Mouse (Mus musculus): Measurements from ENCODE around the gene Ccdc8.
A peak's percentile ranks its signal among the peaks of the same experiment; 100 is the strongest.

Gene Ccdc8

DNA sequence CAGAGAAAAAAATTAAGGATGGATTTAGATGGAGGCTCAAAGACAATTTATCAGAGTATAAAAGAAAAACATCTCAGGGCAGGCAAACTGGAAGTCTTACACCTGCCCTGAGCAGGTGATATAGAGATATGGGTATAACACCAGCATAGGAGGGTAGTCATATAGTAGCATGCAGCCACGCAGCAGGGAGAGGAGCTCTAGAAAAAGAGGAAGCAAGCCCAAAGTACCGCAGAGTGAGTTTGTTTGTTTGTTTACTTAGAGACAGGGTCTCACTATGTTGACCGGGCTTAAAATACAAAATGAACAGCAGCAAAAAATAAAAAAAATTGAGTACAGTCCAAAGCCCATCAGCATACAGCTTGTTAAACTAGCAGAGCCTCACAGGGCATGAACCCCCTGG, 21.3 kb upstream of the Ccdc8 start:
- ATAC-seq (ENCODE audit: insufficient number of reproducible peaks, low FRiP score, low TSS enrichment), result no peak

DNA sequence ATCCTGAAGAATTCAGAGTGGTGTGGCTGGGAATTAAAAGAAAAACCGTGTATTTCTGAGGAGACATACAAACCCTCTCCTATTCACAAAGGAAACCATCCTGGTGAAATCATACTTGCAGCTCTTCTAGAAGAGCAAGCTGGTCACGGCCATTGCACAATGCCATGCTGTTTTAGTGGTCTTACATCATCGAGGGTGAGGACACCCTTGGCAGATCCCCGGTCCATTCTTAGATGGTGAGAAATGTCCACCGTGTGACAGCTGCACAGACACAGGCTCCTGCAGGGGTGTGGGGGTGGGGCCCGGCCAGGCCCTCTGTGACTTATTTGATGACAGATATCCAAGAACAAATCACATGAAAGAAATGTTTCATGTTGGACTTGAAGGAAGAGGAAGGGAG, 18.5 kb upstream of the Ccdc8 start:
- no peak for ATAC-seq (ENCODE audit: insufficient number of reproducible peaks, low FRiP score, low TSS enrichment)

DNA sequence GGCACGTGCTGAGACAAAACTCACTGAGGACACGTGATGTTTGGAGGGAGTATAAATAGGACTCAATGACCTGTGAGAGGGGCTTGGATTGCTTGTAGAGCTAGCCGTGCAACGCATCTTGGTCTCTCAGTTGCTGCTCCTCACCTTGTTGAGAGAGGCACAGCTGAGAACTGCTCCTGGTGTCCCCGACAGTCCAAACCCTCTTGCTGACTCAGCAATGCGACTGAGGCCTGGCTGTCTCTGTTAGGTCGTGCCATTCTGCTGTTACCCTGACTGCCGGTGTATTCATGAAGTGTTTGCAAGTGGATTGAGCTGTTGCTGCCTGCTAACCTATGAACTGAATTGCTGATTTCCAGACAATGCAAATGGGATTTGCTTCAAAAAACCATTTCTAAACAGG, 16.2 kb upstream of the Ccdc8 start:
- ATAC-seq (ENCODE audit: insufficient number of reproducible peaks, low FRiP score, low TSS enrichment), result no peak

DNA sequence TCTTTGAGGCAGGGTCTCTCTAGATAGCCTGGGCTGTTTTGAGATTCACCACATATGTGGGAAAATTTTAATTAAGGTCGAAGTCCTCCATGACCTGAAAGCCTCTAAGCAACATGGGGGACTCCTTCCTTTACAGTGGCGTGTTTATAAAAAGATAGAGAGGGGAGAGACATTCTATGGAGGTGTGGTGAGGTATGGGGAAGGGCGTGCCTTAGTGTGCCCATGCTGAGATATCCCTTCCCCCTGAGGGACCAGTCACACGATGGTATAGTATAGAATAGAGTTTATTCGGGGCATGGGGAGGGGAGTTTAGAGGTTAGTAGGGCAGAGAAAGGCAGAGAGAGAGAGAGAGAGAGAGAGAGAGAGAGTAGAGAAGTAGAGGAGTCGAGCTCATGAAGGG, 14.3 kb upstream of the Ccdc8 start:
- ATAC-seq (ENCODE audit: insufficient number of reproducible peaks, low FRiP score, low TSS enrichment), result no peak

DNA sequence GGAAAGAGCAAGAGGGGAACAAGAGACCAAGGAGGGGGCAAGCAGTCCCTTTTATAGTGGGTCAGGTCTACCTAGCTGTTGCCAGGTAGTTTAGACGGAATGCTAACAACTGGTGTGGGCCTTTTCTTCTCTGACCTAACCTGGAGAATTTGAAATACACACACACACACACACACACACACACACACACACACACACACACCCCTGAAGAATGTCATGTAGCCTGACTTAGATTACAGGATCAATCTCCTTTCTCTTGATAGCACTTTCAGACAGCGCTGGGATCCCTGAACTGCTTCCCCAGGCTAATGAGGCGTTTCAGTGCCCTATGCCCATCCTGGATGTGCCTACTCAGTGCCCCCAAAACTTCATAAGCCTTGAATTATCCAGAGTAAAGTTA, 13.9 kb upstream of the Ccdc8 start:
- no peak for ATAC-seq (ENCODE audit: insufficient number of reproducible peaks, low FRiP score, low TSS enrichment)

DNA sequence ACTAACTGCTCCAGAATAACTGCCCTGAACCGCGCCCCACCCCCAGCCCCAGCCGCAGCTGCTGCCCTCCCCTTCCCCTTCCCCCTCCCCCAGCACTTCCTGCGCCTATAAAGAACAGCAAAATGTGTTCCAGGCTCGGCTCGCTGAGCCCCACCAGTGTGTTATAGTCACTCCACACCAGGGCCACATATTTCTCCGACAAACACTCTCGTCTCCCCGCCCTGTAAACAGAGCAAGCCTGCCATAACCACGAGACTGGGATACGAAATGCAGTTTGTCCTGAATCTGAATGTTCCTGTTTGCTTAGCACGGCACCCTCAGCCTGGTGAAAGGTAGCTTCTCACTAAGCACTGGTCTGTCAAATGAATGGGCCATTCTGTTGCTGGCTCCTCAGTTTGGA, 12.2 kb upstream of the Ccdc8 start:
- no peak for ATAC-seq (ENCODE audit: insufficient number of reproducible peaks, low FRiP score, low TSS enrichment)

DNA sequence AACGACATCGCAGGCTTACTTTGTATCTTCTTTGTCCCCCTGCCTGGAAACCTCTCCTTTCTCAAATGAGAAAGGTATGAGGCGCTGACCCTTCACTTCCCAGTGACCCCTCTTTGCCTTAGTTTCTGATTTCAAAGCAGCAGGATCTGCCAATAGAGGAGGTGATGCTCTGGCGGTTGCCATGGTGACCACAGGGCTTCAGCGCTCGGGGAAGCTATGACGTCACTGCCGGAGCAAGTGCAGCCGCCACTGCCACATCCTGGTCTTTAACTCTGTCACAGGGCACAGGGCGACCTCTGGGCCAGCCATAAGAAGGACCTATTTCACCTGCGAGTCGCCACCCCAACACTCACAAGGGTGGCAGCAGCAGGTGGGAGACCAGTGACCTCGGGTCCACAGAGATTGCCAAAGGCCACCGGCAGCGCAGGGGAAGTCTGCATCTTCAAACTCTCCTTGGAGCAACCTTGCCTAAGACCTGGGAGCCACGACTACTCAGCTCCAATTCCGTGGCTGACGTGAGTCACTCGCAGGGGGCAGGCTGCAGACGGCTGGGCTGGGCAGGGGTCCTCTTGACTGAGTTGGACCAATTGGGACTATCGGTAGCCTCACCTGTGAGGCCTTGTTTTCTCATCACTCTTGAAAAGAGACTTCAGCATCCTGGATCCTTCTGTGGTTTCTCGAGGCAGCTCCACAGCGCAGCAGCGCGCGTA, 9.5 kb upstream of the Ccdc8 start, which contains the start of gene Gm42372:
TSS of gene Gm42372 (plus strand) at position 228 of the 710 bp plus-strand sequence.
- peak; percentile 82 for ATAC-seq (ENCODE audit: insufficient number of reproducible peaks, low FRiP score, low TSS enrichment)

DNA sequence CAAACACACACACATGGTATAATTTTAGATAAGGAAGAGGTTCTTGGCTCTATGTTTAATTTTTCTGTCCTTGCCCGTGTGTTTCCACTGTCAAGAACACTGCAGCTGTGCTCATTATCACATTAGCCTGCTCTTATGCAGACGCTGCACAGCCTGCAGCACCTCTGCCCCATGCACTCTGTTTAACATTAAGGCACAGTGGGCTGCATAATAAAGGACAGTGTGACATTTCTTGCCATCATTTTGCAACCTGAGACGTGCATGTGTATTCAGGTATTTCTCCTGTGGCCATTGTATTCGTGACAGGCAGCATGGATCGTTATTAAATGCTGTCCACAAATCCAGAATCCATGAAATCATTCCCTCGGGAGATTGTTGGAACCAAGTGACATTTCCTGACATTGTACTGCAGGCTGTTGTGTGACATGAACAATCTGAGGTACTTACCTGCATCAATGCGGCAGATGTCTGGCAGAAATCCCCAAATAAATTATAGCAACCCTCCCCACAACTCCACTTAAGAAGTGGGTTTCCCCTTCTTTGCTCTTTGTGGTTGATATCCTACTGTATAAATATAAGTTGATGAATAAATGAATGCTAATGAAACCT, 4.9 kb upstream of the Ccdc8 start:
- ATAC-seq (ENCODE audit: insufficient number of reproducible peaks, low FRiP score, low TSS enrichment), result no peak

DNA sequence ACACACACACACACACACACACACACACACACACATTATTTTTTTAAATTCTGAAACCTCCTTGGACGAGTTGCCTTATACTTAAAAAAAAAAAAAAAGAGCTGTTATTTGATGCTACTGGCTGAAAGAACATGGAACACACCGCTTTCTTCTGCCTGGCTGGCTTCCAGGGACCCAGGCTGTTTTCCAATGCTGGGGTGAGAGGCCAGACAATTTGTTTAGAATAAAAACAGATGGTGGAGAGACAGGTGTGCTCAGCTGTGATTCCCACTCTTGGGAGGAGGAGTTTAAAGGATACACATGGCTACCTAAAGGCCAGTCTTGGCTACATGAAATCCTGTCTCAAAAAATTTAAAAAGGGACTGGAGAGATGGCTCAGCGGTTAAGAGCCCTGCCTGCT, 4.1 kb upstream of the Ccdc8 start:
- ATAC-seq (ENCODE audit: insufficient number of reproducible peaks, low FRiP score, low TSS enrichment), result no peak

GRCm38 (mm10) chr7:16990006-16990744, 2.3 kb upstream of the Ccdc8 start:
- ATAC-seq (ENCODE audit: insufficient number of reproducible peaks, low FRiP score, low TSS enrichment), result no peak

DNA sequence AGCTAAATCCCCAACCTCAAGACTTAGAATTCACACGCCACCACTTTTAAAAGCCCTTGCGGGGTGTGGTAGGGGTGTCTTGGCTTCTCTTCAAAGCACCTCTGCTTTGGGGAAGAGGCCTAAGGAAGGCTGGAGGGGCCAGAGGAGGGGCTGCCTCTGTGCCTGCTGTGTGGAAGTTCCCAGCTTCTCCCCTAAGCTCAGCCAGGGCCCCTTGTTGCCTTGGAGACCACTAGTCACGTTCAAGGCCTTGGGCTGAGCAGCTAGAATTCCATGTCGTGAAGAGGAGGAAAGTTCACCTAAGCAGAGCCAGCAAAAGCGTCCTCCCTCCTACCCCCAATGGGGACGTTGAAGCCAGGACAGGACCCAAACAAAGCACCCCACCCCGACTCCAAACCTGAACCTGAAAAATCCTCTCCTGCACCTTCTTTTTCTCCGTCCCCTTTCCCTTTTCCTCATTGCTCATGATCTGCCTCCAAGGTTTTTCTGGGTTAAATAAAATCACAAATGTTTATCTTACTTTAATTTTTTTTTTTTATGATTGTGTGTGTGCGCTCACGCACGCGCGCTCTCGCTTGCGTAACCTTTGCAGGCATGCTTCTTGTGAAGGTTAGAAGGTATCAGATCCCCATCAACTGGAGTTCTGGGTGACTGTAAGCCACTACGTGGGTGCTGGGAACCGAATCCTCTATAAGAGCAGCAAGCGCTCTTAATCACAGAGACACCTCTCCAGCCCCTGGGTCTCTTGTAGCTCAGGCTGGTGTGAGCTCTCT, 642 bp upstream of the Ccdc8 start:
- ATAC-seq (ENCODE audit: insufficient number of reproducible peaks, low FRiP score, low TSS enrichment), result no peak

- no peak for ATAC-seq (ENCODE audit: insufficient number of reproducible peaks, low FRiP score, low TSS enrichment)
Observed at GRCm38 (mm10) chr7:16993651-16994399, 1.3 kb downstream of the Ccdc8 start.

GRCm38 (mm10) chr7:16994400-16994799, 1.9 kb downstream of the Ccdc8 start:
- no peak for ATAC-seq (ENCODE audit: insufficient number of reproducible peaks, low FRiP score, low TSS enrichment)

DNA sequence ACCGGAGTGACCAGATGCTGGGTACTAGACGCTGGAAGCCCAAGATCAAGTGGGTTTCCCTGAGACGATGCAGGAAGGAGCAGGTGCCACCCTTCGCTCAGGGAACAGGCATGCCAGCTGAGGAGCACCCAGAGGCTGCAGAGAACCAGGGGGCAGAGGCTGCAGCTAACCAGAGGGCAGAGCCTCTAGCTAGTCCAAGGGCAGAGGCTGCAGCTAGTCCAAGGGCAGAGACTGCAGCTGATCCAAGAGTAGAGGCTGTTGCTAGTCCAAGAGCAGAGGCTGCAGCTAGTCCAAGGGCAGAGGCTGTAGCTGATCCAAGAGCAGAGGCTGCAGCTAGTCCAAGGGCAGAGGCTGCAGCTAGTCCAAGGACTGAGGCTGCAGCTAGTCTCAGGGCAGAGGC, 2.8 kb downstream of the Ccdc8 start:
- no peak for ATAC-seq (ENCODE audit: insufficient number of reproducible peaks, low FRiP score, low TSS enrichment)

DNA sequence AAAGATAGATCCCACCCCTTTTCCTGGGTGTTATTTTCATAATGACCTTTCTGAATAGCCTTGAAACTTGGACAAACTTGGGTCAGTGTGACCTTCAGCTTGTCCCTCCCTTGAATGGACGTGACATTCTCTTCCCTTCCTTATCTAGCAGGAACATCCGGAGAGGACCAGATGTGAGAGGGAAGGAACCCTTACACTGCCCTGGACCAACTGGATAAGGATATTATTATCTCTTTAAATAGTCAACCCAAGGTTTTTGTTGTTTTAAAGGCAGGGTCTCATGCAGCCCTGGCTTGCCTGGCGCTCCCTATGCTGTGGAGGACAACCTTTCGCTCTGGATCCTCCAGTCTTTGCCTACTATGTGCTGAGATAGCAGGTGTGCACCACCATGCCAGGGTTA, 6.7 kb downstream of the Ccdc8 start:
- no peak for ATAC-seq (ENCODE audit: insufficient number of reproducible peaks, low FRiP score, low TSS enrichment)

DNA sequence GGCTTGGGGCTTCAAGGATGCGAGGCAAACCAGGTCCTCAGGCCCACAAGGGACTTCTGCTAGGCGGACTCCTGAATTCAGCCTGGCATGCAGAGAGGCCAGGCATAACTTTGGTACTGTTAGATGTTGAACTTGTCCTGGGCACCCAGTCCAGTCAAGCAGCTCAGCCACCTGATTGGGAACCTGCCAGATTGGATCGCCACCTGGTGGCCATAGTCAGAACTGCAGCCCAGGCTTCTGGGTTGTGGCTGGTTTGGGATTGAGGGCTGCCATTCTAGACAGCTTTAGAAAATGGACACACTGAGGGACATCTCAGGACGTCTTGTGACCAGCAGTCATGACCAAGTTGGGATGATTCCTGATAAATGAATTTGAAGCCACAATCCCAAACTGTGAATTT, 7.1 kb downstream of the Ccdc8 start:
- no peak for ATAC-seq (ENCODE audit: insufficient number of reproducible peaks, low FRiP score, low TSS enrichment)

DNA sequence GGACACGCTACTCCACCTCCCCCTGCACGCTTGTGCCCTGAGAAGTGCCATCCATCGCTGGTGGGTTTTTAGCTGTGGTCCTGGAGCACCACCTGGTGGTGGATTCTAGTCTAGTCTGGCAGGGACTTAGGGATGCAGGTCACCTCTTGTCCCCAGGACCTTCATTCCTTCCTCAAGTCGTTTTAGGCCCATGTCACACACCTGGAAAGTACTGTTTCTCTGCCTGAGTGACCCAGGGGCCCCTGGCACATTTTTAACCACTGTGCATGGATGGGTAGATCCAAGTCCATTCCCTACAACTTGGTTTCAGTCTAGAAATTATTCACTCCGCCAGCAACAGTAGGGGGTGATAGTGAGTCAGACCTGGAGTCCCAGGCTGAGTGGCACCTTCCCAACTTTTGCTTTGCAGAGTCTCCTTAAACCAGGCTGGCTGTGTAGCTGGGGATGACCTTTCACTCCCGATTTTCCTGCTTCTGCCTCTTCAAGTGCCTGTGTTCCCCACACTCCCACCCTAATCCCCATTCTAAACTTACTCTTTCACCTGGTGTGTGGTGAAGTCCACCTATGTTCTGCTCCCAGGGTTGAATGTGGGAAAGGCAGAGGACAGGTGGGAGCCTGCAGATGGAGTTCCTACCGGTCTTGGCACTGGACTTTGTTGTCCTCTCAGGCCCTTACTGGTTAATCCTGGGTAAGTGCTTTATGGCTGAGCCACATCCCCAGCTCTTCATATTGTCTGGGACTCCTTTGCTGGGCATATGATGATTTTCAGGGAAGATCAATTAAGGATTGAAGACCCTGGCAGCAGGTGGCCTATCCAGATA, 10.1 kb downstream of the Ccdc8 start:
- ATAC-seq (ENCODE audit: insufficient number of reproducible peaks, low FRiP score, low TSS enrichment), result peak; percentile 54; the same call in 1 of the 2 replicates

- ATAC-seq (ENCODE audit: insufficient number of reproducible peaks, low FRiP score, low TSS enrichment), result peak; percentile 33; the same call in 1 of the 2 replicates
Observed at GRCm38 (mm10) chr7:17003230-17003960, 10.9 kb downstream of the Ccdc8 start.

GRCm38 (mm10) chr7:17004716-17005115, 12.2 kb downstream of the Ccdc8 start:
- no peak for ATAC-seq (ENCODE audit: insufficient number of reproducible peaks, low FRiP score, low TSS enrichment)
